Mouse (Mus musculus): ENCODE measurements around the gene Opn5. TPM values are rescaled to one million over a fixed set of nuclear protein-coding genes. Genes with fewer than 3 reads are reported as not detected.

Opn5 gene
- polyA plus RNA-seq, 1 experiment from 2014 or later, result not detected

GRCm38 (mm10) chr17:42583029-42583331 lies 28.2 kb downstream of the Opn5 start:
- no peak for ATAC-seq (ENCODE audit: low read depth)
- no peak overlapping the region for H3K27ac ChIP-seq (ENCODE audit: low read length)
- WGBS (ENCODE audit: insufficient replicate concordance), result 58% methylated on average over 2 of the region's 2 CpGs
- H3K4me1 ChIP-seq (ENCODE audit: control insufficient read depth, low read depth, low read length), result no peaks in the 10 kb centered on the region
- no peak overlapping the region for H3K4me3 ChIP-seq (ENCODE audit: low read depth, low read length)
- no peak overlapping the region for H3K9ac ChIP-seq (ENCODE audit: low read depth, low read length)
- H3K4me2 ChIP-seq (ENCODE audit: low read depth, low read length), result no peak overlapping the region
- H3K9me3 ChIP-seq (replicated peaks; ENCODE audit: control insufficient read depth, low read length), result no peaks in the 10 kb centered on the region
- no peaks in the 10 kb centered on the region for H3K36me3 ChIP-seq (ENCODE audit: control insufficient read depth, insufficient read depth)
- no peaks in the 10 kb centered on the region for H3K27me3 ChIP-seq (ENCODE audit: control insufficient read depth, insufficient read depth, low read depth, low read length)

- WGBS (ENCODE audit: insufficient replicate concordance), result 48% methylated on average over 1 of the region's 1 CpGs
- H3K36me3 ChIP-seq (ENCODE audit: control insufficient read depth, insufficient read depth), result no peaks in the 10 kb centered on the region
- H3K27ac ChIP-seq (ENCODE audit: low read length), result no peak overlapping the region
- no peak overlapping the region for H3K9ac ChIP-seq (ENCODE audit: low read depth, low read length)
- H3K4me2 ChIP-seq (ENCODE audit: low read depth, low read length), result no peak overlapping the region
- H3K4me1 ChIP-seq (ENCODE audit: control insufficient read depth, low read depth, low read length), result no peaks in the 10 kb centered on the region
- H3K9me3 ChIP-seq (replicated peaks; ENCODE audit: control insufficient read depth, low read length), result no peaks in the 10 kb centered on the region
- H3K4me3 ChIP-seq (ENCODE audit: low read depth, low read length), result no peak overlapping the region
- no peak for ATAC-seq (ENCODE audit: low read depth)
- no peaks in the 10 kb centered on the region for H3K27me3 ChIP-seq (ENCODE audit: control insufficient read depth, insufficient read depth, low read depth, low read length)
These were observed 28.7 kb downstream of the Opn5 start for GRCm38 (mm10) chr17:42582281-42583028.

- H3K9me3 ChIP-seq (replicated peaks; ENCODE audit: control insufficient read depth, low read length), result no peaks in the 10 kb centered on the region
These were observed 30.6 kb downstream of the Opn5 start for GRCm38 (mm10) chr17:42580623-42581022.

GRCm38 (mm10) chr17:42580196-42580595 lies 31.0 kb downstream of the Opn5 start:
- 54% methylated on average over 3 of the region's 3 CpGs for WGBS (ENCODE audit: insufficient replicate concordance)
- no peaks in the 10 kb centered on the region for H3K36me3 ChIP-seq (ENCODE audit: control insufficient read depth, insufficient read depth)
- H3K4me1 ChIP-seq (ENCODE audit: control insufficient read depth, low read depth, low read length), result no peaks in the 10 kb centered on the region
- no peak overlapping the region for H3K4me3 ChIP-seq (ENCODE audit: low read depth, low read length)
- no peaks in the 10 kb centered on the region for H3K27me3 ChIP-seq (ENCODE audit: control insufficient read depth, insufficient read depth, low read depth, low read length)
- H3K27ac ChIP-seq (ENCODE audit: low read length), result no peak overlapping the region
- no peak overlapping the region for H3K9ac ChIP-seq (ENCODE audit: low read depth, low read length)
- H3K4me2 ChIP-seq (ENCODE audit: low read depth, low read length), result no peak overlapping the region
- ATAC-seq (ENCODE audit: low read depth), result no peak
- no peaks in the 10 kb centered on the region for H3K9me3 ChIP-seq (replicated peaks; ENCODE audit: control insufficient read depth, low read length)

More at GRCm38 (mm10) chr17:42580623-42581022, 30.6 kb downstream of the Opn5 start:
- Histone ChIP-seq H3K4me1 (ENCODE audit: control insufficient read depth, low read depth, low read length) (no peaks in the 10 kb centered on the region), H3K4me2 (ENCODE audit: low read depth, low read length) (no peak overlapping the region), H3K4me3 (ENCODE audit: low read depth, low read length) (no peak overlapping the region), H3K27ac (ENCODE audit: low read length) (no peak overlapping the region), H3K36me3 (ENCODE audit: control insufficient read depth, insufficient read depth) (no peaks in the 10 kb centered on the region), H3K27me3 (ENCODE audit: control insufficient read depth, insufficient read depth, low read depth, low read length) (no peaks in the 10 kb centered on the region), H3K9ac (ENCODE audit: low read depth, low read length) (no peak overlapping the region)
- WGBS (ENCODE audit: insufficient replicate concordance), result 55% methylated on average over 4 of the region's 4 CpGs
- ATAC-seq (ENCODE audit: low read depth), result no peak

GRCm38 (mm10) chr17:42576671-42577168 lies 34.5 kb downstream of the Opn5 start:
- WGBS (ENCODE audit: insufficient replicate concordance), result 55% methylated on average over 6 of the region's 6 CpGs
- Histone ChIP-seq H3K9ac (ENCODE audit: low read depth, low read length) (no peak overlapping the region), H3K4me3 (ENCODE audit: low read depth, low read length) (no peak overlapping the region), H3K9me3 (replicated peaks; ENCODE audit: control insufficient read depth, low read length) (no peaks in the 10 kb centered on the region), H3K4me1 (ENCODE audit: control insufficient read depth, low read depth, low read length) (no peaks in the 10 kb centered on the region), H3K27ac (ENCODE audit: low read length) (no peak overlapping the region), H3K36me3 (ENCODE audit: control insufficient read depth, insufficient read depth) (no peaks in the 10 kb centered on the region), H3K4me2 (ENCODE audit: low read depth, low read length) (no peak overlapping the region), H3K27me3 (ENCODE audit: control insufficient read depth, insufficient read depth, low read depth, low read length) (no peaks in the 10 kb centered on the region)
- ATAC-seq (ENCODE audit: low read depth), result no peak

- 60% methylated on average over 8 of the region's 8 CpGs for WGBS (ENCODE audit: insufficient replicate concordance)
These were observed 37.4 kb downstream of the Opn5 start for GRCm38 (mm10) chr17:42573786-42574185.

GRCm38 (mm10) chr17:42549578-42549977 lies 61.6 kb downstream of the Opn5 start:
- no peaks in the 10 kb centered on the region for H3K9me3 ChIP-seq (replicated peaks; ENCODE audit: control insufficient read depth, low read length)
- 55% methylated on average over 2 of the region's 2 CpGs for WGBS (ENCODE audit: insufficient replicate concordance)
- ATAC-seq (ENCODE audit: low read depth), result no peak
- H3K27me3 ChIP-seq (ENCODE audit: control insufficient read depth, insufficient read depth, low read depth, low read length), result no peaks in the 10 kb centered on the region
- H3K36me3 ChIP-seq (ENCODE audit: control insufficient read depth, insufficient read depth), result no peaks in the 10 kb centered on the region
- H3K4me3 ChIP-seq (ENCODE audit: low read depth, low read length), result no peak overlapping the region
- no peaks in the 10 kb centered on the region for H3K4me1 ChIP-seq (ENCODE audit: control insufficient read depth, low read depth, low read length)
- H3K4me2 ChIP-seq (ENCODE audit: low read depth, low read length), result no peak overlapping the region
- H3K27ac ChIP-seq (ENCODE audit: low read length), result no peak overlapping the region
- no peak overlapping the region for H3K9ac ChIP-seq (ENCODE audit: low read depth, low read length)

More at GRCm38 (mm10) chr17:42573786-42574185, 37.4 kb downstream of the Opn5 start:
- H3K4me1 ChIP-seq (ENCODE audit: control insufficient read depth, low read depth, low read length), result no peaks in the 10 kb centered on the region
- no peak overlapping the region for H3K4me2 ChIP-seq (ENCODE audit: low read depth, low read length)
- no peaks in the 10 kb centered on the region for H3K9me3 ChIP-seq (replicated peaks; ENCODE audit: control insufficient read depth, low read length)
- no peaks in the 10 kb centered on the region for H3K27me3 ChIP-seq (ENCODE audit: control insufficient read depth, insufficient read depth, low read depth, low read length)
- no peak overlapping the region for H3K4me3 ChIP-seq (ENCODE audit: low read depth, low read length)
- H3K27ac ChIP-seq (ENCODE audit: low read length), result no peak overlapping the region
- H3K36me3 ChIP-seq (ENCODE audit: control insufficient read depth, insufficient read depth), result no peaks in the 10 kb centered on the region
- no peak overlapping the region for H3K9ac ChIP-seq (ENCODE audit: low read depth, low read length)
- ATAC-seq (ENCODE audit: low read depth), result no peak

GRCm38 (mm10) chr17:42530147-42530546 lies 81.0 kb downstream of the Opn5 start:
- Histone ChIP-seq H3K4me1 (ENCODE audit: control insufficient read depth, low read depth, low read length) (no peaks in the 10 kb centered on the region), H3K4me3 (ENCODE audit: low read depth, low read length) (no peak overlapping the region), H3K27ac (ENCODE audit: low read length) (no peak overlapping the region), H3K4me2 (ENCODE audit: low read depth, low read length) (no peak overlapping the region), H3K36me3 (ENCODE audit: control insufficient read depth, insufficient read depth) (no peaks in the 10 kb centered on the region), H3K27me3 (ENCODE audit: control insufficient read depth, insufficient read depth, low read depth, low read length) (no peaks in the 10 kb centered on the region), H3K9ac (ENCODE audit: low read depth, low read length) (no peak overlapping the region), H3K9me3 (replicated peaks; ENCODE audit: control insufficient read depth, low read length) (no peaks in the 10 kb centered on the region)
- ATAC-seq (ENCODE audit: low read depth), result no peak
- WGBS (ENCODE audit: insufficient replicate concordance), result 47% methylated on average over 5 of the region's 5 CpGs

- 55% methylated on average over 9 of the region's 9 CpGs for WGBS (ENCODE audit: insufficient replicate concordance)
These were observed 101.6 kb downstream of the Opn5 start for GRCm38 (mm10) chr17:42509356-42510262.

More at GRCm38 (mm10) chr17:42509356-42510262, 101.6 kb downstream of the Opn5 start:
- ATAC-seq (ENCODE audit: low read depth), result no peak
- H3K4me2 ChIP-seq (ENCODE audit: low read depth, low read length), result no peak overlapping the region
- no peak overlapping the region for H3K27ac ChIP-seq (ENCODE audit: low read length)
- H3K4me1 ChIP-seq (ENCODE audit: control insufficient read depth, low read depth, low read length), result no peaks in the 10 kb centered on the region
- no peaks in the 10 kb centered on the region for H3K9me3 ChIP-seq (replicated peaks; ENCODE audit: control insufficient read depth, low read length)
- no peak overlapping the region for H3K4me3 ChIP-seq (ENCODE audit: low read depth, low read length)
- no peaks in the 10 kb centered on the region for H3K27me3 ChIP-seq (ENCODE audit: control insufficient read depth, insufficient read depth, low read depth, low read length)
- no peak overlapping the region for H3K9ac ChIP-seq (ENCODE audit: low read depth, low read length)
- H3K36me3 ChIP-seq (ENCODE audit: control insufficient read depth, insufficient read depth), result no peaks in the 10 kb centered on the region

All from liver, embryonic 16.5 days (tissue).